Mouse (Mus musculus) olfactory bulb, adult 2 months (tissue): ENCODE results near the gene Mpig6b. TPM values are rescaled to one million over a fixed set of nuclear protein-coding genes. Genes with fewer than 3 reads are reported as not detected.

ENCODE experiments used
- H3K27ac ChIP-seq: fragments of 200-500 bp; 2 replicates; pipeline ENCODE4 v1.5.1; 2012; ENCODE audit warnings: low read depth, low read length; ENCODE audit not compliant: insufficient read depth
- H3K4me1 ChIP-seq: fragments of 200-500 bp; 2 replicates; pipeline ENCODE4 v1.6.1; 2012; ENCODE audit warnings: low read length; ENCODE audit not compliant: control insufficient read depth, insufficient read depth
- H3K4me3 ChIP-seq: fragments of 200-500 bp; 2 replicates; pipeline ENCODE4 v1.5.1; 2012; ENCODE audit warnings: mild to moderate bottlenecking, low read depth, low read length, moderate library complexity; ENCODE audit not compliant: insufficient read depth
- CTCF ChIP-seq: fragments of 200-500 bp; IDR thresholded peaks from 2 replicates; pipeline ENCODE4 v1.5.1; 2012; ENCODE audit warnings: low read depth, mild to moderate bottlenecking, low read length, moderate library complexity; ENCODE audit not compliant: insufficient read depth
- POLR2A ChIP-seq: fragments of 200-500 bp; IDR thresholded peaks from 2 replicates; pipeline ENCODE4 v1.6.1; 2012; ENCODE audit warnings: mild to moderate bottlenecking, low read depth, low read length, moderate library complexity; ENCODE audit not compliant: insufficient read depth
- WGBS: fragments of 180-500 bp; shearing (Covaris S2); methylation state at CpG from one replicate; pipeline ENCODE4 v1.1.7; 2018; 5-methylcytosine and 5-hydroxymethylcytosine counted together
- polyA plus RNA-seq: library from polyadenylated mRNA; stranded (reverse); fragments of >200 nt; gene quantifications from 2 replicates; pipeline ENCODE4 v1.2.4, GENCODE M21; 2012; ENCODE audit warnings: low replicate concordance; ENCODE audit not compliant: missing spikeins, insufficient read depth, insufficient read length

Gene Mpig6b
- polyA plus RNA-seq, 1 experiment: not detected

GRCm38 (mm10) chr17:35090166-35090932 lies 24.4 kb upstream of the Mpig6b start:
- Histone ChIP-seq H3K4me3 (peak overlapping the region; percentile 78), H3K27ac (no peak overlapping the region), H3K4me1 (peaks cover 15% of the 10 kb centered on the region)
- WGBS: 36% methylated on average over 8 of the region's 8 CpGs
- TF ChIP-seq POLR2A (no peak), CTCF (no peak)

GRCm38 (mm10) chr17:35088825-35089644 lies 23.1 kb upstream of the Mpig6b start, which contains the start of gene Abhd16a:
Gene Abhd16a, plus strand, starts transcription at chr17:35089263.
- Histone ChIP-seq H3K27ac (peak within 1 kb of the TSS; percentile 99), H3K4me3 (peak within 1 kb of the TSS; percentile 78), H3K4me1 (peaks cover 12% of the 10 kb centered on the region)
- TF ChIP-seq POLR2A (peak; percentile 93), CTCF (no peak)
- 2% methylated on average over 67 of the region's 67 CpGs for WGBS

- 46% methylated on average over 2 of the region's 2 CpGs for WGBS
- no peak for TF ChIP-seq POLR2A
- TF ChIP-seq CTCF: no peak
Measured at GRCm38 (mm10) chr17:35088151-35088550, 22.2 kb upstream of the Mpig6b start.

GRCm38 (mm10) chr17:35085208-35085865 lies 19.4 kb upstream of the Mpig6b start, which contains the start of gene Ly6g6f:
Gene Ly6g6f, minus strand, starts transcription at chr17:35085610.
- TF ChIP-seq CTCF (no peak), POLR2A (no peak)
- no peak within 1 kb of the TSS for H3K27ac ChIP-seq
- 81% methylated on average over 7 of the region's 7 CpGs for WGBS
- H3K4me3 ChIP-seq: no peak within 1 kb of the TSS
- peaks cover 4% of the 10 kb centered on the region for H3K4me1 ChIP-seq

More at GRCm38 (mm10) chr17:35088151-35088550, 22.2 kb upstream of the Mpig6b start:
- Histone ChIP-seq H3K4me3 (no peak overlapping the region), H3K4me1 (peaks cover 12% of the 10 kb centered on the region), H3K27ac (no peak overlapping the region)

- H3K27ac ChIP-seq: no peak overlapping the region
- H3K4me1 ChIP-seq: no peaks in the 10 kb centered on the region
- WGBS: 80% methylated on average over 3 of the region's 3 CpGs
- H3K4me3 ChIP-seq: no peak overlapping the region
- TF ChIP-seq POLR2A: no peak
- no peak for TF ChIP-seq CTCF
Measured at GRCm38 (mm10) chr17:35083929-35084497, 18.0 kb upstream of the Mpig6b start.

DNA sequence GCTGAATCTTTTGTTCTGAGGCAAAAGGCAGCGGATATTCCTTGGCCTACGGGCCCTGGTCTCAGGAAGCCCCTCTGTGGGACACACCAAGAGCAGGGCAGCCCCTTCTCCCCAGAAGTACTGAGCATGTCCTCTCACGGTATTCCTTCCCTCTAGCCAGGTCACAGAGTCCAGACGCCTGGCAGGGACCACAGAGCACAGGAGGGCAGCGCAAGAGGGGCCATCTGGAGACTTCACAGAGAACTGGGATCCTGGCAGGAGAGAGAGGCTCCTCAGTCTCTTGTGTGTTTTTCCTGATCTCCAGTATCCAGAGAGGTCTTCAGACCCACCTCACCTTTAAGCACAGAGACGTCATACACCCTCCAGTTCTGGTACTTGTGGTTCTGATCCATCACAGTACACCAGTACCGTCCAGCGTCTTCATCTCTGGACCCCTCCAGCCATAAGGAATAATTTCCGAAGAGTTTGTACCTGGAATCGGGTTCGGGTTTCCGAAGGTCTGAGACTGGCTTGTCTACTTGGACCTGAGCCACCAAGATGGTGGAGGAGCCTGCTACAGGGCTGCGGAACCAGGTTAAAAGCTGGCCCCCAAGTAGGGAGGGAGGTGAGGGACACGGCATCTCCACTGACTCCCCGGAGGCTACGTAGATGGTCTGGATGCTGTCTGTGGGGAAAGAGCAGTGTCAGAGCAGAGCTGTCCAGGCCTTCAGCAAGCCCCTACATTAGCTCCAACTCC lies 17.0 kb upstream of the Mpig6b start:
- peaks cover 2% of the 10 kb centered on the region; the same call in 1 of the 2 replicates for H3K4me1 ChIP-seq
- WGBS: 88% methylated on average over 16 of the region's 16 CpGs
- TF ChIP-seq POLR2A (no peak), CTCF (no peak)
- no peak overlapping the region for H3K27ac ChIP-seq
- no peak overlapping the region for H3K4me3 ChIP-seq

- no peak for TF ChIP-seq CTCF
- H3K27ac ChIP-seq: no peak overlapping the region
- peaks cover 10% of the 10 kb centered on the region; the same call in 1 of the 2 replicates for H3K4me1 ChIP-seq
- 77% methylated on average over 4 of the region's 4 CpGs for WGBS
- H3K4me3 ChIP-seq: no peak overlapping the region
Measured at GRCm38 (mm10) chr17:35080710-35081109, 14.7 kb upstream of the Mpig6b start.

DNA sequence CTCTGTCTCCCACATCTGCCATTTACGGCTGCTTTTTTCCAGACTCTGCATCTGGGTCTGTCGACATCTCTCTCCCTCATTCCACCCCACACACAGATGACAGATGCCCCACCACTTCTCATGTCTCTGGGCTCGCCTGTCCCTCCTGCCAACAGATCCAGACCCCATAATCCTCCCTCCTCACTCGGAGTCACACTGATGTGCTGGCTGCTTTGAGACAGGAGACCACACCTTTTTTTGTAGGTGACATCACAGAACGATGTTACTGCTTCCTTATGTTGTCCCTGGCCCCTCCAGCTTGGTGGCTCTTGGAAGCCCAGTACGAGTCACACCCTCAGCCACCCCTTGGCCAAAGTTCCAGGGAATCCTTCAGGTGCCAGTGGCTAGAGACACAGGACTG lies 14.3 kb upstream of the Mpig6b start:
- Histone ChIP-seq H3K4me1 (peaks cover 10% of the 10 kb centered on the region; the same call in 1 of the 2 replicates), H3K4me3 (no peak overlapping the region), H3K27ac (no peak overlapping the region)
- WGBS: 61% methylated on average over 6 of the region's 6 CpGs
- no peak for TF ChIP-seq POLR2A
